Mouse (Mus musculus) ES-E14 (cell line): ENCODE measurements around the gene Acad10. TPM values are rescaled to one million over a fixed set of nuclear protein-coding genes. Genes with fewer than 3 reads are reported as not detected.

Source experiments
- DNase-seq: peaks from one replicate; pipeline ENCODE4 v3.0.0-alpha.2; 2013; ENCODE audit warnings: low read depth, low spot score
- H3K27ac ChIP-seq: 2 replicates; pipeline ENCODE4 v1.5.1; 2012; ENCODE audit warnings: low read depth, mild to moderate bottlenecking, low read length, moderate library complexity, mixed read lengths; ENCODE audit not compliant: poor library complexity, insufficient read depth, severe bottlenecking
- H3K36me3 ChIP-seq: 2 replicates; pipeline ENCODE4 v1.6.1; 2012; ENCODE audit warnings: mild to moderate bottlenecking, low read length, moderate library complexity, mixed read lengths; ENCODE audit not compliant: control insufficient read depth, poor library complexity, insufficient read depth, severe bottlenecking
- H3K4me1 ChIP-seq, 2 experiments: fragments of 150-350 bp in 1 of 2; sonication (generic) in 1 of 2; 2 replicates each; pipeline ENCODE4 v1.6.1; 2012; ENCODE audit warnings: low read length in 2 of 2, mild to moderate bottlenecking in 1 of 2, mixed read lengths in 1 of 2; ENCODE audit not compliant: control insufficient read depth in 2 of 2, insufficient read depth in 2 of 2, poor library complexity in 1 of 2
- H3K4me3 ChIP-seq, 2 experiments: fragments of 150-350 bp in 1 of 2; sonication (generic) in 1 of 2; 2 replicates each; pipeline ENCODE4 v1.5.1; 2012; ENCODE audit warnings: low read length in 2 of 2, low read depth in 1 of 2, mild to moderate bottlenecking in 1 of 2, mixed read lengths in 1 of 2; ENCODE audit not compliant: insufficient read depth in 1 of 2, poor library complexity in 1 of 2, severe bottlenecking in 1 of 2
- H3K9ac ChIP-seq: 2 replicates; pipeline ENCODE4 v1.6.1; 2012; ENCODE audit warnings: low read depth, mild to moderate bottlenecking, low read length, mixed read lengths; ENCODE audit not compliant: poor library complexity, insufficient read depth, severe bottlenecking
- H3K9me3 ChIP-seq: fragments of 150-350 bp; sonication (generic); 2 replicates; pipeline ENCODE4 v1.6.1; 2012; ENCODE audit warnings: low read depth, mild to moderate bottlenecking, low read length; ENCODE audit not compliant: control insufficient read depth, insufficient read depth
- CHD2 ChIP-seq: IDR thresholded peaks from 2 replicates; pipeline ENCODE4 v1.6.1; 2014; ENCODE audit warnings: mild to moderate bottlenecking, low read depth, low read length, inconsistent platforms
- HCFC1 ChIP-seq: IDR thresholded peaks from 2 replicates; pipeline ENCODE4 v1.6.1; 2012; ENCODE audit warnings: low read length, inconsistent platforms, borderline replicate concordance; ENCODE audit not compliant: insufficient read depth
- MAFK ChIP-seq: IDR thresholded peaks from 2 replicates; pipeline ENCODE4 v1.6.1; 2014; ENCODE audit warnings: mild to moderate bottlenecking, low read depth, low read length, inconsistent platforms; ENCODE audit not compliant: insufficient read depth
- ZC3H11A ChIP-seq: IDR thresholded peaks from 2 replicates; pipeline ENCODE4 v1.6.1; 2012; ENCODE audit warnings: low read depth, mild to moderate bottlenecking, inconsistent platforms, low read length, borderline replicate concordance
- ZNF384 ChIP-seq: IDR thresholded peaks from 2 replicates; pipeline ENCODE4 v1.6.1; 2012; ENCODE audit warnings: low read depth, low read length, inconsistent platforms
- in situ Hi-C, 2 experiments: fragments of 600-800 bp; cut with MboI; formaldehyde crosslinking; loops; one replicate each; pipeline ENCODE4 v1.15.1; 2025; ENCODE audit warnings: low sequenced_read_pairs in 2 of 2, inconsistent platforms in 1 of 2; ENCODE audit not compliant: unreplicated experiment in 2 of 2
- total RNA-seq: library from RNA; depleted of rRNA; stranded (reverse); fragments of 300-350 nt; gene quantifications from 2 replicates; pipeline ENCODE4 v1.2.3, GENCODE M21; 2012

Acad10 gene
- total RNA-seq, 1 experiment, result 14.0 TPM

- Histone ChIP-seq H3K4me1 (peaks cover 2% of the 10 kb centered on the region in 2 experiments; a peak in 1 of 4 replicates), H3K9me3 (no peaks in the 10 kb centered on the region), H3K4me3 (no peak overlapping the region), H3K27ac (no peak overlapping the region), H3K9ac (no peak overlapping the region), H3K36me3 (peaks cover 4% of the 10 kb centered on the region; the same call in 1 of the 2 replicates)
- no peak for TF ChIP-seq HCFC1
- TF ChIP-seq MAFK, result no peak
- no peak for TF ChIP-seq ZC3H11A
- no peak for TF ChIP-seq CHD2
- no peak for TF ChIP-seq ZNF384
- in situ Hi-C loops, result no loop called here
- no peak for DNase-seq
Observed at GRCm38 (mm10) chr5:121690482-121691211, 30.3 kb upstream of the Acad10 start.

- Histone ChIP-seq H3K4me1 (peaks cover 0 to 2% of the 10 kb centered on the region in 2 experiments; a peak in 1 of 4 replicates), H3K36me3 (peaks cover 26% of the 10 kb centered on the region; the same call in 1 of the 2 replicates), H3K9me3 (no peaks in the 10 kb centered on the region), H3K27ac (no peak overlapping the region), H3K4me3 (no peak overlapping the region), H3K9ac (no peak overlapping the region)
- no peak for DNase-seq
- in situ Hi-C loops, result no loop called here
- TF ChIP-seq HCFC1 (no peak), MAFK (no peak), ZNF384 (no peak), CHD2 (no peak), ZC3H11A (no peak)
Observed at GRCm38 (mm10) chr5:121686113-121686898, 26.0 kb upstream of the Acad10 start.

GRCm38 (mm10) chr5:121685495-121685894 is 25.2 kb upstream of the Acad10 start:
- in situ Hi-C loops, result no loop called here

GRCm38 (mm10) chr5:121682250-121682649 is 21.9 kb upstream of the Acad10 start:
- H3K36me3 ChIP-seq, result peaks cover 38% of the 10 kb centered on the region
- H3K4me3 ChIP-seq, result no peak overlapping the region
- H3K9me3 ChIP-seq, result no peaks in the 10 kb centered on the region
- TF ChIP-seq CHD2 (no peak), HCFC1 (no peak), ZNF384 (no peak), ZC3H11A (no peak), MAFK (no peak)
- no peak overlapping the region for H3K9ac ChIP-seq
- H3K27ac ChIP-seq, result no peak overlapping the region
- H3K4me1 ChIP-seq, result peaks cover 0 to 2% of the 10 kb centered on the region in 2 experiments; a peak in 1 of 4 replicates
- DNase-seq, result no peak
- in situ Hi-C loops, result no loop called here

More at GRCm38 (mm10) chr5:121685495-121685894, 25.2 kb upstream of the Acad10 start:
- peaks cover 30% of the 10 kb centered on the region; the same call in 1 of the 2 replicates for H3K36me3 ChIP-seq
- no peak overlapping the region for H3K4me3 ChIP-seq
- DNase-seq, result no peak
- H3K9me3 ChIP-seq, result no peaks in the 10 kb centered on the region
- TF ChIP-seq CHD2 (no peak), HCFC1 (no peak), MAFK (no peak), ZNF384 (no peak)
- H3K9ac ChIP-seq, result no peak overlapping the region
- no peak overlapping the region for H3K27ac ChIP-seq
- peaks cover 0 to 2% of the 10 kb centered on the region in 2 experiments; a peak in 1 of 4 replicates for H3K4me1 ChIP-seq
